Mouse (Mus musculus): ENCODE measurements around the gene Snx32. TPM values are rescaled to one million over a fixed set of nuclear protein-coding genes. Genes with fewer than 3 reads are reported as not detected.
"Not testable (repeated sequence)": the region's sequence is repeated elsewhere in the genome, so short reads cannot be mapped to it uniquely, and the experiment has no call there.

The Snx32 gene
- total RNA-seq, 2 experiments from 2014 or later = 81.5 to 89.0 TPM

GRCm38 (mm10) chr19:5500330-5500875, 9.9 kb downstream of the Snx32 start:
- Histone ChIP-seq H3K27ac (no peak overlapping the region), H3K4me3 (no peak overlapping the region)
- intact Hi-C loops (cut with DNase I) = no loop called here
- DNase-seq (ENCODE audit: extremely low spot score in 1 of 2, low spot score in 2 of 2) = no peak
- no peak for TF ChIP-seq CTCF (IDR thresholded peaks at IDR 0.05)

DNA sequence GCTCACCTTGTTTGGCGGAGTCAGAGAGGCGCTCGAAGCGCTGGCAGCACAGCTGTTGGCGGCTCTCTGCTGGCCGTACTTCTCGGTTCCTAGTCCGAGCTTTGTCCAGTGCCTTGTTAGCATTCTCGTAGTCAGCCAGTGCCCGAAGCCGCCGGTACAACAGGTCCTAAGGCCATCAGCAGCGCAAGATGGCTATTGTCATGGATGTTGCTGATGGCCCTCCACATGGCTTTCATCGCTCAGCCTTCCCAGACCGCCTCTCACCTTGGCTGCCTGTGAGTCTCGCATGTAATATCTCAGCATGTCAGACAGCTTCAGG, 14.3 kb downstream of the Snx32 start:
- H3K4me3 ChIP-seq = no peak overlapping the region
- H3K27ac ChIP-seq = no peak overlapping the region
- no peak for TF ChIP-seq CTCF (IDR thresholded peaks at IDR 0.05)
- intact Hi-C loops (cut with DNase I) = no loop called here
- no peak for DNase-seq (ENCODE audit: extremely low spot score in 1 of 2, low spot score in 2 of 2)

GRCm38 (mm10) chr19:5495353-5496051, 14.8 kb downstream of the Snx32 start:
- DNase-seq (ENCODE audit: extremely low spot score in 1 of 2, low spot score in 2 of 2) = no peak
- intact Hi-C loops (cut with DNase I) = no loop called here
- no peak overlapping the region for H3K4me3 ChIP-seq
- H3K27ac ChIP-seq = no peak overlapping the region
- no peak for TF ChIP-seq CTCF (IDR thresholded peaks at IDR 0.05)

GRCm38 (mm10) chr19:5494314-5494713, 16.0 kb downstream of the Snx32 start:
- intact Hi-C loops (cut with DNase I) = no loop called here
- TF ChIP-seq CTCF (IDR thresholded peaks at IDR 0.05) = no peak
- no peak for DNase-seq (ENCODE audit: extremely low spot score in 1 of 2, low spot score in 2 of 2)
- Histone ChIP-seq H3K27ac (no peak overlapping the region), H3K4me3 (no peak overlapping the region)

DNA sequence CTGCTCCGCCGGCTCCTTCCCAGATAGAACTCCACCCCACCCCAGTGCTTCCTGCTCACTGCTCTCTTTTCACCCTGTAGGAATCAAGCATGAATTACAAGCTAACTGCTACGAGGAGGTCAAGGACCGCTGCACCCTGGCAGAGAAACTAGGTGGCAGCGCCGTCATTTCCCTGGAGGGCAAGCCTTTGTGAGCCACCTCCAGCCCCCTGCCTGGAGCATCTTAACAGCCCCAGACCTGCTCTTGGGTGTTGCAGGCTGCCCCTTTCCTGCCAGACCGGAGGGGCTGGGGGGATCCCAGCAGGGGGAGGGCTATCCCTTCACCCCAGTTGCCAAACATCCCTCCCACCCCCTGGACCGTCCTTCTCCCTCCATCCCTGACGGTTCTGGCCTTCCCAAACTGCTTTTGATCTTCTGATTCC, 17.0 kb downstream of the Snx32 start:
- H3K4me3 ChIP-seq; intact Hi-C loops (cut with DNase I); H3K27ac ChIP-seq; DNase-seq (ENCODE audit: extremely low spot score in 1 of 2, low spot score in 2 of 2): not testable (repeated sequence)

DNA sequence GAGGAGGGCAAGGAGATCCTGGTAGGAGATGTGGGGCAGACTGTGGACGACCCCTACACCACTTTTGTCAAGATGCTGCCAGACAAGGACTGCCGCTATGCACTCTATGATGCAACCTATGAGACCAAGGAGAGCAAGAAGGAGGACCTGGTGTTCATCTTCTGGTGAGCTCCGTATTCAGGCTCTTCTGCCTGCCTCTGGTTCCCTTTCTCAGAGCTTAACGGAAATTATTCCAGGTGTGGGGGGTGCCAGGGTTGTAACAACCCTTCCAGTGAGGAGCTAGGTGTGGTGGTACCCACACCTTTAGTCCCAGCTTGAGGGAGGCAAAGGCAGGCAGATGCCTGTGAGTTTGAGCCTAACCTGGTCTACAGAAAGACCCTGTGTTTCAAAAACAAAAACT, 17.7 kb downstream of the Snx32 start:
- no peak for DNase-seq (ENCODE audit: extremely low spot score in 1 of 2, low spot score in 2 of 2)
- no peak overlapping the region for H3K4me3 ChIP-seq
- H3K27ac ChIP-seq = no peak overlapping the region
- intact Hi-C loops (cut with DNase I) = no loop called here
- no peak for TF ChIP-seq CTCF (IDR thresholded peaks at IDR 0.05)

GRCm38 (mm10) chr19:5490898-5491708, 19.2 kb downstream of the Snx32 start:
- TF ChIP-seq CTCF (IDR thresholded peaks at IDR 0.05) = no peak
- intact Hi-C loops (cut with DNase I) = loop anchor here (1.0 to 2.0 kb wide), 2 partner anchors 20 to 67 kb away; partner anchors contain the start of genes Drap1 and Snx32
- DNase-seq (ENCODE audit: extremely low spot score in 1 of 2, low spot score in 2 of 2) = peak; percentile 77 to 78
- Histone ChIP-seq H3K27ac (peak overlapping the region; percentile 99), H3K4me3 (peak overlapping the region; percentile 91)

GRCm38 (mm10) chr19:5490313-5490897, 19.9 kb downstream of the Snx32 start, which contains the start of gene Cfl1:
Gene Cfl1, plus strand, starts transcription at chr19:5490455.
- Histone ChIP-seq H3K4me3 (peak within 1 kb of the TSS; percentile 91), H3K27ac (peak within 1 kb of the TSS; percentile 99)
- DNase-seq (ENCODE audit: extremely low spot score in 1 of 2, low spot score in 2 of 2) = peak; percentile 93 to 95
- TF ChIP-seq CTCF (IDR thresholded peaks at IDR 0.05) = no peak
- intact Hi-C loops (cut with DNase I) = loop anchor here (1.0 to 2.0 kb wide), 2 partner anchors 20 to 66 kb away; partner anchors contain the start of genes Drap1 and Snx32

GRCm38 (mm10) chr19:5489721-5490120, 20.6 kb downstream of the Snx32 start:
- DNase-seq (ENCODE audit: extremely low spot score in 1 of 2, low spot score in 2 of 2) = not testable (repeated sequence)
- H3K27ac ChIP-seq = peak overlapping the region; percentile 99
- H3K4me3 ChIP-seq = peak overlapping the region; percentile 91

GRCm38 (mm10) chr19:5488878-5489571, 21.3 kb downstream of the Snx32 start:
- Histone ChIP-seq H3K4me3 (peak overlapping the region; percentile 91), H3K27ac (peak overlapping the region; percentile 99)
- intact Hi-C loops (cut with DNase I) = loop anchor here (2.0 kb wide), 2 partner anchors 32 to 122 kb away; partner anchors contain the start of genes Banf1, Ccdc85b and Eif1ad
- peak; percentile 96 to 97 for DNase-seq (ENCODE audit: extremely low spot score in 1 of 2, low spot score in 2 of 2)
- TF ChIP-seq CTCF (IDR thresholded peaks at IDR 0.05) = no peak; the same call in 1 of the 2 replicates

More at GRCm38 (mm10) chr19:5489721-5490120, 20.6 kb downstream of the Snx32 start:
- intact Hi-C loops (cut with DNase I) = loop anchor here (1.0 to 2.0 kb wide), 4 partner anchors 21 to 123 kb away; partner anchors contain the start of genes Banf1, Ccdc85b, Drap1 and Eif1ad
